Mouse (Mus musculus): Measurements from ENCODE around the gene Fosb.

Gene Fosb

DNA sequence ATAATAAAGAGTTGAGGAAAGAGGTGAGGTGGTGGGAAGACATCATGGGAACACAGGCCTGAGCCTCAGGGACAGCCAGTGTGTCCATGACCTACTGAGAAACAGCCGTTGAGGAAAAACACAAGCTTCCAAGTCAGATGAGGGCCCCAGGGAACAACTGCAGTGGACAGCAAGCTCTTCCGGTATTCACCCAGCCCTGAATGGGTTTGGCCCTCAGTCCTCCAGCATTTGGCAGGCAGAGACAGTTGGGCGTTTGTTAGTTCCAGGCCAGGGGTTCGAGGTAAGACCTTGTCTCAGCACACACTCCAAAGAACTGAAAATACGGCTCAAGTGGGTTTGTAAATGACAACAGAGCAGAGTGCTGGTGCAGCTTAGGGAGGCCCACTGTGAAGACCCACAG, 56.4 kb downstream of the Fosb start:
- in situ Hi-C loops (cut with MboI, MseI), result no loop called here
